Mouse (Mus musculus) frontal cortex, postnatal 36 days (tissue): Measurements from ENCODE around the gene Cfap300.

Source experiments
- DNase-seq, 2 experiments: peaks; one replicate each; pipeline ENCODE4 v3.0.0; 2022; ENCODE audit warnings: low spot score in 2 of 2

Gene Cfap300

DNA sequence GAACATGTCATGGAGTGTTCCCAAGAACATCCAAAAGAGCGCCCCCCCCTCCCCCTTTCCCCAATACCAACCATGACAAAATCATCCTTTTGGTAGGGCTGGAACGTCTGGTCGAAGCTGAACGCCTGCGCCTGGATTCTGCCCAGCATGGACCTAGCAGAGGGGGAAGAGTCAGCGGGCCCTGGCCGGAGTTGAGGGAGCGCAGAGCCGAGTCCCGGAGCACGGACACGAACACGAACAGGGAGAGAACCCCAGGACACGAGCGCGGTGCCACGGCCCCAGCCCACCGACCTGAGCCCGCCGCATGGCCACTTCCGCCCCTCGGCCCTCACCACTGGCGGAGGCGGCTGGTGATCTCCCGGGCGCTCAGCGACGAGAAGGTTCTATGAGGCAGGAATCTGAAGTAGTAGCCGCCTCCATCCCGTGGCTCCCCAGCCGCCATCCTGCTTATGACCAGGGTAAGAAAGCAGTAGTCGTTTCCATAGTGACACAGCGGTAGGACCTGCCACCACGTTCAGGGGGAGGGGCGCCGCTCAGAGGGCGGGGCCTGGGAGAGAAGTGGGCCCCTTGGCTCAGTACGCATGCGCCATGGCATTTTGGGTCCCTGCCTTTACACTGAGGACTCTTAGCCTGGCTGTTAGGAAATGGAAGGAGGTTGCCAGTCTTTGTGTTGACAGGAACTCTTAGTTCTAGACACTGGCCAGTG lies at the start of gene Cfap300:
TSS of gene Cfap300 (minus strand) at position 486 of the 706 bp plus-strand sequence.
- DNase-seq, result peak; percentile 95 to 97

DNA sequence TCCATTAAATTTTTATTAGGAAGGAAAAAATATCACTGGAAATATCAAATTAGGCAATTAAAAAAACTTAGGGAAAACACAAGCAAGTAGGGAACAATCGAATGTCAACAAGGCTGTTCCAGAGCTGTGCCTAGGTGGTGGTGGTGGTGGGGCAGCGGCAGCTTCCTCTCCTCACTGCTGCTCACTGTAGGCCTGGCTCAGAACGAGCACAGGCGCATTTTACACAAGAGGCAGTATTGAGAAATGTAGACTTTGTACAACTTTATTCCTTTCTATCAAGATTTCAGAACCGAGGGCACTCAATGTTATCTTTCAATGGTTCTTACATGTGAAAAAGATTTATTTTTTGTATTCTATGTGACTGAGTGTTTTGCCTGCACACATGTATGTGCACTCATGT lies 36.3 kb upstream of the Cfap300 start:
- no peak for DNase-seq

DNA sequence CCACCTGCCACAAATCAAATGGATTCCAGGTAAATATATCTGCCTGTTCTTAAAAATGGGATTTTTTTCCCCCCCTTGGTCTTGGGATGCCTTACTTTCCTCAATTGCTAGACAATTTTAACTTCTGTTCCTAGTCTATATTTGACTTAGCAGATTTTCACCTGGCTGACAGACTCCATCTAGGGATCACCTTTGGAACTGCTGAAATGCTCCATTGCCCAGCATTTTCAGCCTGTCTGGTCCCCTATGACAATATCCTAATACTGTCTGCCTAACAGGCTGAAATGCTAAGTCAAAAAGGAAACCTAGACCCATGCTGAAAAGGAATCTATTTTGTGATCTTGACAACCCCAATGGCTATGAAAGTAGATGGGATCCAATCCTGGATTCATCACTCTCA lies 31.7 kb upstream of the Cfap300 start:
- DNase-seq, result peak in 1 of 2 experiments; percentile 36

DNA sequence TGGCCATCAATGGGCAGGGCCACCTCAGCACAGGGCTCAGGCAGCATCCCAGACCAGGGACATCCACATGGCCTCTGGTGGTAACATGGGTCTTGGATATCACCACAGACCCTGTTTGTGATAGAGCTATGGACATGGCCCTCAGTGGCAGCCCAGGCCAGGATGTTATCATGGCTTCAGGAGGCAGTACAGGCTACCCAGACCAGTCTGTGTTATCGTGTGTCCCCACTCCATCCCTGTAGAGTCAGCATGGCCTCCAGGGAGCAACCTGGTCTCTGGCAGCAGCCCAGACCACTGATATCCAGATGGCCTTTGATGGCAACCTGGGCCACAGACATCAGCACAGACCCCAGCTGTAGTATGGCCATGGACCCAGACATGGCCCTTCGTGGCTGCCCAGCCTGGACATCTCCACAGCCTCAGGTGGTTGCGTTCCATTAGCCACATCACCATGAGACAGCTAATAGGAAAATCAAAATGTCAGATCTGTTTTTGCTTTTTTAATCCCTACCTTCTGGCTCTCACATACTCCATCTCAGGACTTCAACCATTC lies 30.7 kb upstream of the Cfap300 start:
- DNase-seq, result no peak

DNA sequence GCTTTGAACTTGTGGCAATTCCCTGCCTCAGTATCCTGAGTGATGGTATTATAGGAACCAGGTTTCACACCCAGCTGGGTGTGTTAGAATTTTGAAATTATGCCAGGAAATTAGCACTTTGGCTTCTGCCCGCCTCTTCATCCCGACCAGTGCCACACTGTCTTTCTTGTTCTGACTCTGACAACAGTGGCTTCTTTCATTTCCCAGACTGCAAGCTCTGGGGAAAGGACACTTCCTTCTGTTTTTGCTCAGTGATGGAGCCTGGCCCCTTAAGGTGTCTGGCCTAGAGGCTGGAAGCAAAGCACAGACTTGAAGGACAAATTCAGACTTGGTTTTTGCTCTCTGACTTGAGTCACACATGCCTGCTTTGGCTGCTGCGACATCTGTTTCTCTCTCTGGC lies 17.0 kb upstream of the Cfap300 start:
- DNase-seq, result no peak

DNA sequence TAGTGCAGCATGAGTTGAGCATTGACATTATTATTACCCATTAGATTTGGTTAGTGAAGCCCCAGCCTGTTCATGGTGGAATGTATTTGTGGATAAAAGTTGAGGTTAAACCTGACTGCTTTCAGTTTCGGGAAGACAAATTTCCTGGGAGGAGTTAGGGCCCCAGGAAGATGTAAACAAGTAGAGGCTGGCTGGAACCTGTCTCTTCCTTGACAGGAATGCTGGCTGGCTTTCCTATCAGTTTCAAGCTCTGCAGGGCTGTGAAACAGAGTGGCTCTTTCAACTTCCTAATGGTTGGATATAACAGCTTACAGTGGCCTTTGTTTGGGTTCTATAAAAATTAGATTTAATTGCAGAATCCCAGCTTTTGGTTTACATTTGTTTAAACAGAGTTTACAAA lies 12.2 kb upstream of the Cfap300 start:
- DNase-seq, result no peak

DNA sequence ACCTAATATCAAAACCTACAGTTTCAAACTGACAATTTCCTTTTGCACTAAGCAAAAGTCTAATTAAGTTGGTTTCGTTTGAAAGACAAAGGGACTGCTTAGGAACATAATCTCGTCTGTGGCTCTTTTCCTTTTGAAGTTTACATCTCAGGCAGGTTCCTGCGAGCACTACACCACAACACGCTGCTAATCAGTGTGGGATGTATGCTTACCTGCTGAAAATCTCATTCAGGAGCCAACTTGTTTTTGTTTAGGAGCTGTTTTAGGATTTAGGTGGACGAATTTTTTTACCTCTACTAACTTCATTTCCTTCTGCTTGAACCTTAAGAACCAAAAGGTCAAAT lies 393 bp upstream of the Cfap300 start:
- DNase-seq, result no peak

DNA sequence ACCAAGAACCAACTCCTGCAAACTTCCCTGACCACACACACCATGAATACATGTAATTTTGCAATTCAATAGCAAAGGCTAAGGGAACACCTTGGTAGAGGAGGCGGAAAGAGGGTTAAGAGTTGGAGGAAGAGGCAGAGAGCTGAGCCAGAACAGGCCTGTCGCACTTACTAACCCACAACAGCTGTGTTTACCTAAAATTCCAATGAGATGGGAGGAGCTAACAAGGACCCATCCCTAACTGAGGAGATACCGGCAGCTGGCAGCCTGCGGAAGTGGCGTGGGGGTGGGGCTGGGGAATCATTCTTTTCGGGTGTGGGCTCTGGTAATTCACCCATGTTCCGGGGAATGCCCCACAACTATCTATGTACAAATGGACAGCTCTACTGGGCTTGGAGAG lies 7.1 kb downstream of the Cfap300 start:
- DNase-seq, result no peak

DNA sequence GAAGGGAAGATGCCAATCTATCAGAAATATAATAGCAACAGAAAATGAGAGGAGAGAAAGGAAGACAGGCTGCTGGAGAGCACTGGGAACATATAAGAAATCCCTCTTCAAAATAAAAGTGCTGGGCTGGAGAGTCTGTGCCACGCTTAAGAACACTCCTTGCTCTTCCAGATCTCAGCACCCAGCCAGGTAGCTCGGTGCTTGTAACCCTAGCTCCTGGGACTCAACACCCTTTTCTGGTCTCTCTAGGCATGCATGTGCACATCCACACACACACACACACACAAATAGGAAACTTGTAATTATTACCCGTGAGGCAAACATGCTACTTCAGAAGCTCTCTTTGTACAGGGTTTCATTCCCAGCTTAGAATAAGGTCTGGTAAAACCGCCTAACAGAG lies 7.5 kb downstream of the Cfap300 start:
- DNase-seq, result no peak

DNA sequence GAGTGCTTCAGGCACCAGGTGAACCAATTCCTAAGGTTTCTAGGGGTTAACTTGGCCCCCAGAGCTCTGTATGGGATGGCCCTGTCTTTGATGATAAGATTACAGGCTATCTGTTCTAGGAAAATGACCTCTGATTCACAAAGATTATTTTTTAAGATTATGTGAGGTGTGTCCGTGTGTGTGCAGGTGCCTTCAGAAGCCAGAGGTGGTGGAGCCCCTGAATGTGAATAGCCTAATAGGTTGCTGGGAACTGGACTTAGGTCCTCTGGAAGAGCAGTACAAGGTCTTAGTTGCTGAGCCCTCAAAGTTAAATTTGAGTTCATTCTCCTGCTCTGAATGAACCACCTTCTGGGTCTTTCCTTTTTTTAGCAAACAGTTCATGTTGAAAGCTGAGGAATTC lies 8.5 kb downstream of the Cfap300 start:
- no peak for DNase-seq

DNA sequence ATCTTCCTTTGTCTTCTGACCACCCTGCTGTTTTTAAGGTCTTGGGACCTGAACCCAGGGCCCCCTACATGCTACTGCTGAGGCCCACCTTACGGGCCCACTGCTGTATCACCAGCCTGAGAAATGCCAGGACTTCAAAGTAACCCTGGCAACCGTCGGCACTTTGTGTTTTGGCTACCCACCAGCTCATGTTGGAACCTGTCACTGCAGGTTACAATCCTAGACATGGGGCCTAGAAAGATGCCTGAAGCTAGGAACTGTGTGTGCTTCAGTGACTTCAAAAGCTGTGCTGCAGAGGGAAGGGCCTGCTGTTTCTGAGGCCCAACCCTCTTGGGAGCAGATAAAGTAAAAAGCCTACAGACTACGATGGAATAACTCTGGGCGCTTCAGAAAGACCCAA lies 9.8 kb downstream of the Cfap300 start:
- DNase-seq, result no peak

DNA sequence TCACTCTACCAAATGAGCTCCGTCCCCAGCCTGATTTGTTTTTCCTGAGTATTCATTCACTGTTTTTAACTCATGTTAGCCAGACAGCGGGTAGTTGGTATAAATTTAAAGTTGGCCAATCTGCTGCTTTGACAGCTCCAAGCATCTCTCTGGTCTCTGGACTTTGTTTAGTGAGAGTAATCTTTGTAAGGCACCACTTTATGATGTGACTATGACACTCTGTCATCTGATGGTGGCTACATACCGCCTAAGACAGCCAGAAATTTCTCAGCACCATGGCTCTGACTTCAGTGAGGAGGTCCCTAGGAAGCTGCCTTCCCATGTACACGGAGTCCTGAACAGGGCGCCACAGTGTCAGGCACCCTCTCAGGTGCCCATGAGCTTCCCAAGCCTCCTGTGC lies 24.0 kb downstream of the Cfap300 start:
- no peak for DNase-seq

DNA sequence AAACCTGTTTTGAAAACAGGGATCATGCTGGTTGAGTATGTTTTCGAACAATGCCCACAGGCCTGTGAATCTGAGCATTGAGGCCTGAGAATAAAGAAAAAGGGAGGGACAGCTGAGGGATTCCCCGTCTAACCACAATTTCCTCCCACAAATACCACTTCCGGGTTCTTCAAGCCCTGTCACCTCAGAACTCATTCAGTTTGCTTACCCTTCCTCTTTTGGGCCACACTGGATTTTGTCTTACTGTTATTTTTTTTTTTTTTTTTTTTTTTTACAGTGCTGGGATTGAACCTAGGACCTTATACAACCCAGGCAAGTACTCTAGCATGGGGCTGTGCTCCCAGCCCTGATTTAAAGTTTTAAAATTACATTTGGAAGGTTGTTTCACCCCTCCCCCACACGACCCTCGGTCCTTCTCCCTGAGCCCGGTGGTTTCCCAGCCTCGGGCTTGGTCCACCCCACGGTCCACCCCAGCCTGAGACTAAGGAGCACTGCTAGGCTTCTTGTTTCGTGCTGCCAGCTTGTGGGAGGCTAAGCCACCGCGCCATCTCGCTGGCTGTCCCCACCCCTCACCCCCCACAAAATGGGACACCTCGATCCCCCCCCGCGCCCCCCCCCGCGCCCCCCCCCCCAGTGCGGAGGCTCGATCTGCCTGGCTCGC lies 25.2 kb downstream of the Cfap300 start:
- DNase-seq, result no peak

DNA sequence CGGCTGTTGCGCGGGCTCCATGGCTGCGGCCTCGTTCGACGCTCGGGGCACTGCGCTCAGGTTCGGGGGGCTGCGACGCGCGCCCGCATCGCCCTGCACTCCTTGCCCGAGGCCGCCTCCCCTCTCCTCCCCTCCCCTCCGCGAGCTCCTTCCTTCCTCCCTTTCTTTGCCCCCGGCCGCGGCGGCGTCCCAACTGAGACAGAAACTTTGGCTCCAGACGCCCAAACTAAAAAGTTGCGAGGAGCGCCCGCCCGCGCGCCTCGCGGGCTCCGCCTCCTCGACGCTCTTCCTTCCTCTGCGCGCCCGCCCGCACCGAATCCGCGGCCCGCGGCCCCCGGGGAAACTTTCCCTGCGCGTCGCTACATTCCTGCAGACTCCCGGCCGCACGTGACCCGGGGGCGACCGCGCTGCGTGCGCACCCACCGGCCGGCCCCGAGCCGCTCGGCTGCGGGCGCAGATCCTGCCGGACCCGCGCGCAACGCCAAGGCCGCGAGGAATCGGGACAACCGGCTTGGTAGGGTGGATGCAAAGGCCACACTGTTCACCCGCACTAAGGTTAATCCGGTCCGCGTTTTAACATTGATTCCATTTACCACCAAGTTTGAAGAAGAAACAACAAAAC lies 38.1 kb downstream of the Cfap300 start, which contains the start of gene Yap1:
TSS of gene Yap1 (minus strand) at position 227 of the 622 bp plus-strand sequence.
- DNase-seq, result peak; percentile 76

DNA sequence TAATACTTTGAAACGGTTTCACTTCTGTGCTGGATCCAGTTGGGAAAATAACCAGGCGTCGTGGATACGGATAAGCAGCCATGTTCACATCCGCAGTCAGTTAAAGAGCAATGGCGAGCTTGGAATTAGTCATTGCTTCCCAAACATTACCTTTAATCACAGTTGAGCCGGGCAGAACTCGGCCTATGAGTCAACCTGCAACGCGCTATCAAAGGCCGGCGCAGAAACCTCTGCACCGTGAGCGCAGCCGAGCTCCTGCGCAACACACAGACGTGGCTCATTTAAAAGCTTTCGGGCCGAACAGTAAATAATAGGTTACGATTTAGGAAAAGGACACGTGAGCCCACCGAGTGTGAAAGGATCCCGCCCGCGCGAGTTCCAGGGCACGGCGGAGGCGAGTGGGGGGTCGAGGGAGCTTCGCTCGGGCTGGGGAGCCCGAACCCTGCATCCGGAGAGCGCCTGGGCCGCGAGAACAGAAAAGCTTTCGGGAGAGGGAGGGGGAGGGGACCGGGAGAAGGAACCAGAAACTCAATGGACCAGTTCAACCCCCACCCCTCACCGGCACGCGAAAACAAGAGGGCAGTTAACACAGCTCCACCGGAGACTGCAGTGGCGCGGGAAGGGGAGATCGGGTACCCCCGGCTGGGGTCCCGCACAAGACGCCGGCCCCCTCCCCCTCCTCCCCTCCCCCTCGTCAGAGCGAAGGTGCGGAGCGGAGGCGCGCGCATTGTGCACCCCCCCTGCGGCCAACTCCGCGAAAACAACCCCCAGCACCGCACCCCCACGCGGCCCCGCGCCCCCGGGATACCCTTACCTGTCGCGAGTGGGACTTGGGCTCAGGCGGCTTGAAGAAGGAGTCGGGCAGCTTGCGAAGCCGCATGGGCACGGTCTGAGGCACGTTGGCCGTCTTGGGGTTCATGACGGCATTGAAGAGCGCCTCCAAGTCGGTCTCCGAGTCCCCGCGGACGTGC lies 39.0 kb downstream of the Cfap300 start:
- DNase-seq, result peak; percentile 41

DNA sequence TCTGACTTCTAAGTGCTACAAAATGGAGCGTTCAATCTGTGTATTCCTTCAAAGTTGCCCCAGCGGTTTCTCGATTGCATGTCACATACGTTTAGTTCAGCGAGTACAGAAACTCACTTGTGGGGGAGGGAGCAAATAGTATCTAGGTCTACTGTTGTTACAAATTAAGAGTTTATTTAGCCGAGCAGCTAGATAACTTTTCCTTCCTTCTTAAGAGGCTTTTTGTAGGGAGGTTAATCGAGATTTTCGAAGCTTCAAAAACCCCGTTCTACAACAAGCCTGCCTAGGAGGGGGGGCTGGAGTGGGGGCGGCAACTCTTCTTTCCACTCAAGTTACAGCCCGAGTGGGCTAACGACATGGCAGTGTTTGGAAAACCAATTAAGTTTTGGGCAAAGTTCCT lies 39.8 kb downstream of the Cfap300 start:
- peak in 1 of 2 experiments; percentile 11 for DNase-seq

DNA sequence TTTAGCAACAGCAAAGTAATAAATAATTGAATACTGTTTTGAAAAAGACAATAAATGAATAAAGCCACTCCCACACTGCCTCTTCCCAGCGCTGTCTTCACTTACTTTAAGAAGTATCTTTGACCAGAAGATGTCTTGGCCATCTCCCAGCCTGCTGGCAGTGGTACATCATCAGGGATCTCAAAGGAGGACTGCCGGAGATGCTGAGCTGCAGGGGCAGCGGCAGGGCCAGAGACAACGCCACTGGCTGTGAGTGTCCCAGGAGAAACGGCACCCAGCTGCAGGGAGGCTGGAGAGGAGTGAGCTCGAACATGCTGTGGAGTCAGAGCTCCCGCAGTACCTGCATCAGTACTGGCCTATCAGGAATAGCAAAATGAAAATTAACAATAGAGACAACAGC lies 41.3 kb downstream of the Cfap300 start:
- DNase-seq, result no peak

DNA sequence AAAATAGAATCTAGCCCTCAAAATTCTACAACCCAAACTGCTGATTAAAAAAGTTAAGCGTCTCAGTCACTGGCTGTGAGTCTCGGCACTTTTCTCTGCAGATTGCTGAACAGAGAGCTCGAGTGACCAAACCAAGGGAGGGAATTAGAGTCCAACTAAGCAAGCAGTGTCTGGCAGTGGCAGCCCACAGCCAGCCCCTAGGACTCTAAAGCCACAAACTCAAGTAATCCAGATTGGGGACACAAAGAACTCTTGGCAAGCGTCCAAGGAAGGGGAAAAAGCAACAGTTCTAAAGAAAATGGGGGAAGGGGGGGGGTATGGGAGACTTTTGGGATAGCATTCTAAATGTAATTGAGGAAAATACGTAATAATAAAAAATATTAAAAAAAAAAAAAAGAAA lies 48.3 kb downstream of the Cfap300 start:
- no peak for DNase-seq

DNA sequence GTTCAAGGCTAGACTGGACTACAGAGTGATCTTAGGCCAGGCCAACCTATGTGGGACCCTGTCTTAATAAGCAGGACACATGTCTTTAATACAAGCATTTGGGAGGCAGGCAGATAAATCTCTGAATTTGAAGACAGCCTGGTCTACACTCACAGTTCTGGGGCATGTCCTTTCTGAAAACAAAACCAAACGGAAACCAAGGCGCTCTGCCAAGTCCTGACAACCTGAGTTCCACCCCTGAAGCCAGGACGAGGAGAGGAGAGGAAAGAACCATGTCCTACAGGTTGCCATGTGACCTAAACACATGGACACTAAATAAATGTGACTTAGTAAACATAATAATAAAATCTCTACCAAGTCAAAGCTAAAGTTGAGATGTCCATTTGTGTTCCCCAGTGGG lies 50.0 kb downstream of the Cfap300 start:
- no peak for DNase-seq

DNA sequence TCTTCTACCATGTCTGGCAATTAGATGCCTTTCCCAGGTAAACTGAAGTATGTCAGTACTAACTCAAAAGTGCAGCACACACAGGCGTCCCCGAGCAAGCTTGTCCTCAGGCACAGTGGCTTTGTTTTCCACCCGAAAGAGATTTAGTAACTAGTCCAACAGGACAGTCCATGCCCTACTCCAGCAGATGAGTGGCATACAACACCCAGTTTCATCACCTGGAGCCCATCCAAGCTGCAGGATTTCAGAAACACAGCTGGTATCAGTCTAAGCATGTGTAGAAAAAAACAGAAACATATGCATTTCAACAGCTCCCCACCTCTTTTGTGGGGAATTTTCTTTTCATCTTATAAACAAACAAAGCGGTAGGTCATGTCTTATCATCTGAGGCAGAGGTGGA lies 51.7 kb downstream of the Cfap300 start:
- no peak for DNase-seq

DNA sequence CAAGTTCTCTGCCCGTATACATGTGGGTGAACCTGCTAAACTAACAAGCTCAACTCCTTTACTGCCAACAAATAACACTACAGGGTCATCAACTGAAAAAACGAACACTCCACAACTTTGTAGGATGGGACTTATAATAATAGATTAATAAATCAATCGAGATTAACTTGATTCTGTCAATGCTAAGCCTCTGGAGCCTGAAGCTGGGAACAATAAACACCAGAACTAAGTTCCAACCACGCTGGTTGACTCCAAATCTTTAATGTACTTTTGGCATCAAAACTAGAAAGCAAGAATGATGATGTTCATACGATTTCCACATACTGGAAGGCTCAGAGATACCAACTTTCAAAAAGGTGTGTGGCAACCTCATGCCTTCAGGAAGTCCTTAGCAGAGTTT lies 55.5 kb downstream of the Cfap300 start:
- no peak for DNase-seq

DNA sequence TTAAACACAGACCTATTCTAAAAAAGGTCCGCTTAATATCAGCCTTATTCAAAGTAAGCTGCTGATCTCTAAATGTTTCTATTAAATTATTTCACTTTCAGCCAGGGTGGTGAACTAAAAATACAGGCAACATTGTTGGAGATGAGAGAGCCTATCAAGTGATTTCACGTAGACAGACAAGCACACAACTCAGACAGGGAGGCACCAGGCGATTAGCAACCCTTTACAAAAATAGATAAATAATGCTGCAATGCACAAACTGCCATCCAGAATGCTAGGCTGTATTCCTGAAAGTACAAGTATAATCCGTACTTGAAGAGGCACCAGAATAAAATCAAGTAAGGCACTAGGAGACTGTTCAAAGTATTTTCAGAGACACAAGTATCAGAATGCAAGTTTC lies 58.3 kb downstream of the Cfap300 start:
- DNase-seq, result no peak
